In the genomic region with DNA sequence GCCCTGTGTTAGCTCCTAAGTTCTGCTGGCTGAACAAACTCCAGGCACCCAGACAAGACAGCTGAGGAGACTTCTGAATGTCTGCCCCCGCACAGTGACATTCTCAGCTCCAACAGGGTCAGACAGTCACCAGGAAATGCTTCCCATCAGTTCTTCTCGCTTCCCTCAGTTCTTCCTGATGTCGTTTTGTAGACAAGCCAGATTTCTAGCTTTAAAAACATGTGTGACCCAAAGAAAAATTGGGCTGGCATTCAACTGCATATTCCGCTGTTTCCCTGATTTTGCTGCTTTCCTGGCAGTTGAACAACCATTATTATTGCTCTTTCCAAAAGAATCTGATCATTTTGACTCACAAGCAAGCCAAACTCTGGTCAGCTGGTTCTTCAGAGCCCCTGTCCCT, we compare ENCODE assay signal across 9 mouse cellular contexts.
DNase-seq lines count a peak whose midpoint lies in the region.
"Had no signal": no experiment of that assay in that cellular context is flagged by ENCODE, and none has a peak within 500 bp of the region (broad histone marks: within the 10 kb centered on the region; RNA-seq: fewer than 3 reads in every experiment).

No protein-coding gene starts in this region.

- peak; percentile 1 for DNase-seq in gastrocnemius, adult 18-20 months (ENCODE audit: low spot score)
- DNase-seq in gastrocnemius, postnatal 10 days = no peak
- DNase-seq in left cerebral cortex, postnatal 4 days = peak; percentile 11
- DNase-seq in left cerebral cortex, adult 9 months (ENCODE audit: low spot score in 2 of 2) = no peak
- peak; percentile 6 to 9 for DNase-seq in heart, postnatal 14 days
- DNase-seq in layer of hippocampus, postnatal 36 days = peak; percentile 49 to 50
- DNase-seq in liver = no peak
- no peak for DNase-seq in natural killer cell, adult 2 months (ENCODE audit: low spot score in 2 of 2)
- DNase-seq: right cerebral cortex, postnatal 14 days had no signal

- intact Hi-C loops in left cerebral cortex, postnatal 4 days (cut with DNase I) = no loop called here
- intact Hi-C loops in heart, postnatal 14 days (cut with DNase I) = no loop called here

Comparison
In these comparisons a context has a peak if more than half of its experiments do, and no peak if none do; other contexts are left out.
1. DNase-seq: peak in gastrocnemius, adult 18-20 months (single experiment), left cerebral cortex, postnatal 4 days (single experiment), heart, postnatal 14 days (2 of 2) and layer of hippocampus, postnatal 36 days (2 of 2); none in gastrocnemius, postnatal 10 days (single experiment), left cerebral cortex, adult 9 months (0 of 2), liver (single experiment) and natural killer cell, adult 2 months (0 of 2).